Mouse (Mus musculus) midbrain, embryonic 13.5 days (tissue): Measurements from ENCODE around the gene Hist1h3e. TPM values are rescaled to one million over a fixed set of nuclear protein-coding genes. Genes with fewer than 3 reads are reported as not detected.
A peak's percentile ranks its signal among the peaks of the same experiment; 100 is the strongest.
"Not testable (repeated sequence)": the region's sequence is repeated elsewhere in the genome, so short reads cannot be mapped to it uniquely, and the experiment has no call there.

Experiments
- ATAC-seq: fragments of 200-750 bp; cut with Nextera tagmentation; 2 replicates; pipeline ENCODE4 v1.8.0; 2017; ENCODE audit warnings: mild to moderate bottlenecking, moderate TSS enrichment, moderate library complexity
- H3K27ac ChIP-seq: fragments of 300-500 bp; sonication (generic); 2 replicates; pipeline ENCODE4 v1.5.1; 2015; ENCODE audit warnings: inconsistent platforms, mild to moderate bottlenecking, moderate library complexity
- H3K27me3 ChIP-seq: fragments of 300-500 bp; sonication (generic); 2 replicates; pipeline ENCODE4 v1.6.1; 2015; ENCODE audit warnings: mild to moderate bottlenecking, inconsistent platforms
- H3K36me3 ChIP-seq: fragments of 300-500 bp; sonication (generic); 2 replicates; pipeline ENCODE4 v1.6.1; 2015; ENCODE audit warnings: mild to moderate bottlenecking, inconsistent platforms
- H3K4me1 ChIP-seq: fragments of 300-500 bp; sonication (generic); replicated peaks from 2 replicates; pipeline ENCODE4 v1.6.1; 2015; ENCODE audit warnings: inconsistent platforms
- H3K4me2 ChIP-seq: fragments of 300-500 bp; sonication (generic); replicated peaks from 2 replicates; pipeline ENCODE4 v1.6.1; 2015; ENCODE audit warnings: moderate library complexity, mild to moderate bottlenecking, inconsistent platforms
- H3K4me3 ChIP-seq: fragments of 300-500 bp; sonication (generic); replicated peaks from 2 replicates; pipeline ENCODE4 v1.5.1; 2015; ENCODE audit warnings: mild to moderate bottlenecking, inconsistent platforms
- H3K9ac ChIP-seq: fragments of 300-500 bp; sonication (generic); replicated peaks from 2 replicates; pipeline ENCODE4 v1.6.1; 2015; ENCODE audit warnings: mild to moderate bottlenecking, inconsistent platforms
- H3K9me3 ChIP-seq: fragments of 300-500 bp; sonication (generic); 2 replicates; pipeline ENCODE4 v1.6.1; 2016; ENCODE audit warnings: mild to moderate bottlenecking, inconsistent platforms
- WGBS: fragments of 180-500 bp; shearing (Covaris S2); methylation state at CpG from one replicate; pipeline ENCODE4 v1.1.7; 2015; 5-methylcytosine and 5-hydroxymethylcytosine counted together
- polyA plus RNA-seq: library from polyadenylated mRNA; unstranded; fragments of >200 nt; fragmentation: Nextera tagmentation; extraction: Ambion mirVana; gene quantifications from 2 replicates; pipeline ENCODE4 v1.2.1, GENCODE M21; 2015

The Hist1h3e gene
- polyA plus RNA-seq, 1 experiment from 2014 or later, result 3.1 TPM

DNA sequence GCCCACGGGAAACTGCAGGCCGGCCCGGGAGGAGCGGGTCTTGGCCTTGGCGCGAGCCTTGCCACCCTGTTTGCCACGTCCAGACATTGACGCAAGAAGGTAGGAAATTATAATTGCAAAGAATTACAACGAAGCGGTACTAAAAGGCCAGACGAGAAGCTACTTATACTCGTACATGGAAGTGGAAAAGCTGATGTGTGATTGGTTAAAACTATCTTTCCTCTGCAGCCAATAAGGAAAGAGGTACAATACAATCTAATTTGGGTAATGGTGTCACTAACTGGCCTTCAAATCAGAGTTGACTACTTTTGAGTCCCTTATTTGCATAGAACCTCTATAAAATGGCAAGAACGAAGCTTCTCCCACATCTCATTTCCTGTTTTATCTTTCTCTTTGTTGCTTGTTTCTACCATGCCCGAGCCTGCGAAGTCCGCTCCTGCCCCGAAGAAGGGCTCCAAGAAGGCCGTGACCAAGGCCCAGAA lies 8.9 kb upstream of the Hist1h3e start, which contains the start of the genes Hist1h2ae and Hist1h2bg:
Hist1h2ae (minus strand) TSS at position 199 of the 482 bp plus-strand sequence.
Hist1h2bg (plus strand) TSS at position 375 of the 482 bp plus-strand sequence.
- H3K36me3 ChIP-seq, result no peaks in the 10 kb centered on the region
- H3K9ac ChIP-seq, result peak within 1 kb of the TSS; percentile 76
- peak within 1 kb of the TSS; percentile 75 for H3K4me2 ChIP-seq
- H3K27me3 ChIP-seq, result no peaks in the 10 kb centered on the region
- no peaks in the 10 kb centered on the region for H3K9me3 ChIP-seq
- peak within 1 kb of the TSS; percentile 51 for H3K4me3 ChIP-seq
- ATAC-seq, result peak; percentile 93
- under 1% methylated on average over 18 of the region's 18 CpGs for WGBS
- H3K27ac ChIP-seq, result peak within 1 kb of the TSS; percentile 96
- peaks cover 31% of the 10 kb centered on the region for H3K4me1 ChIP-seq

DNA sequence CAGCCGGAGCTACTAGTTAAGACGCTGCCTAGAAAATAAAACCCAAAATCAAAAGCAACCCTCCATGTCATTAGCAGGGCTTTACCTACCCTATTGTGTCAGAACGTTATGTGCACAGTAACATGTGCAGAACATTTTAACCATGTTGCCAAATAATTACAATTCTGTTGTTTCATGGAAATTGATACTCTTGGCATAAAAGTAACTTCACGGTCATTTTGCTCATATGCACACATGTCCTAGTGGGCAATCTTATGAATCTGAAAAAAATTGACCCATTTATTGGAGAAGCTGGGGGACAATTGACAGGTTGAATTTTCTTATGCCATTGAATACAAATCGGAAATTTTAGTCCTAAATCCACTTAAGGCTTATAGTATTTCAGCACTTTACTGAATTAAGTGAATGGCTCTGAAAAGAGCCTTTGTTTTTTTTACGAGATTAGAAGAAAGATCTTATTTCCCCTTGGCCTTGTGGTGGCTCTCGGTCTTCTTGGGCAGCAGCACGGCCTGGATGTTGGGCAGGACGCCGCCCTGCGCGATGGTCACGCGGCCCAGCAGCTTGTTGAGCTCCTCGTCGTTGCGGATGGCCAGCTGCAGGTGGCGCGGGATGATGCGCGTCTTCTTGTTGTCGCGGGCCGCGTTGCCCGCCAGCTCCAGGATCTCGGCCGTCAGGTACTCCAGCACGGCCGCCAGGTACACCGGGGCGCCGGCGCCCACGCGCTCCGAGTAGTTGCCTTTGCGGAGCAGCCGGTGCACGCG lies 8.3 kb upstream of the Hist1h3e start:
- not testable (repeated sequence) for H3K9me3 ChIP-seq, H3K27me3 ChIP-seq, ATAC-seq, H3K36me3 ChIP-seq
- Histone ChIP-seq H3K27ac (peak overlapping the region; percentile 96), H3K4me2 (peak overlapping the region; percentile 75), H3K9ac (peak overlapping the region; percentile 61), H3K4me1 (peaks cover 30% of the 10 kb centered on the region), H3K4me3 (peak overlapping the region; percentile 51)
- under 1% methylated on average over 26 of the region's 41 CpGs for WGBS

DNA sequence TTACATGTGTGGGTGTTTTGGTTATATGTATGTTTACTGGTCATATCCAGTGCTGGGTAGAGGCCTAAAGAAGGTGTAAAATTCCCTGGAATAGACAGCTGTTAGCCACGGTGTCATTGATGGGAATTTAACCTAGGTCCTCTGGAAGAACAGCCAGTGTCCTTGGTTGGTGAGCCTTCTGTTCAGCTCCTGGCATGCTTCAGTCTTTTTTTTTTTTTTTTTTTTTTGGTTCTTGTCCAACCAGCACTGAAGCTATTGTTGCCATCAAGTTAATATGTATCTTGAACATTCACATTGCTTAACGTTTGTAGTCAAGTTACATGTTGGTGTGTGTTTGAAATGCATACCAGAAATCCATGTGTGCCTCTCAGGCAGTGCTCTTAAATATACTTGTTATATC lies 2.3 kb upstream of the Hist1h3e start:
- no peaks in the 10 kb centered on the region for H3K36me3 ChIP-seq
- H3K4me3 ChIP-seq, result no peak overlapping the region
- H3K9me3 ChIP-seq, result no peaks in the 10 kb centered on the region
- H3K4me1 ChIP-seq, result peaks cover 8% of the 10 kb centered on the region
- H3K27me3 ChIP-seq, result no peaks in the 10 kb centered on the region
- no peak overlapping the region for H3K9ac ChIP-seq
- 89% methylated on average over 2 of the region's 2 CpGs for WGBS
- H3K4me2 ChIP-seq, result no peak overlapping the region
- ATAC-seq, result no peak
- peak overlapping the region; percentile 98; the same call in 1 of the 2 replicates for H3K27ac ChIP-seq

DNA sequence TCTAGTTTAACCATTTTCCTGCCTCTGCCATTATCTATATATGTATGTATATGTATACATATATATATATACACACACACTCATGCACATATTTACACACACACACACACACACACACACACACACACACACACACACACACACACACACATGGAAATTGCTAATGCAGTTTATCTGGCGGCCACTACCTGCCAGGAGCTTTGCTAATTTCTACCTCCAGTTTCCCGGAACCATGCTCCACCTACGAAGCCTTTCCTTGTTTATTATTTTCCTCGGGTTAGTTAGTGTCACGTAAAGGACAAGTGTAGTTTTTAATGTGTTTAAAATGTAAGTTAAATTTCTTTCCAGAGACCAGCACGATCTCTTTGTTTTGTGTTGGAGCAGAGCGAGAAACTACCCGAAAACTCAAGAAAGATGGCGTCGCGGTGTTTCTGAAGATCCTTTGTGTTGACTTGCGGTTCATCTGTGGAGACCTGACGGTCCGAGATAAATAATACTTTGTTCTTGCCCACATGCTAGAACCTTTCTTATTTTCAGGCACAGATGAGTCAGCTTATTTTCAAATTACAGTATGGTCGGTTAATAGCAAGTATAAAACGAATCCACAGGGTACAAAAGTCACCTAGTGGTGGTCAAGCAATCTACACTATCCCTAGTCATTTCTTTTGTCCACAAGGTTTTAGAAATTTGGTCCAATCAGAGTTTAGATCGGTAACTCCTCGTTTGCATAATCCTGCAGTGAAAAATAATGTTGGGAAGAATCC lies 712 bp upstream of the Hist1h3e start:
- Histone ChIP-seq H3K36me3 (no peaks in the 10 kb centered on the region), H3K9ac (peak overlapping the region; percentile 65), H3K4me2 (peak overlapping the region; percentile 67), H3K4me3 (peak overlapping the region; percentile 47), H3K9me3 (no peaks in the 10 kb centered on the region), H3K4me1 (peaks cover 7% of the 10 kb centered on the region), H3K27me3 (no peaks in the 10 kb centered on the region), H3K27ac (peak overlapping the region; percentile 98)
- peak; percentile 59 for ATAC-seq
- WGBS, result 3% methylated on average over 18 of the region's 18 CpGs

DNA sequence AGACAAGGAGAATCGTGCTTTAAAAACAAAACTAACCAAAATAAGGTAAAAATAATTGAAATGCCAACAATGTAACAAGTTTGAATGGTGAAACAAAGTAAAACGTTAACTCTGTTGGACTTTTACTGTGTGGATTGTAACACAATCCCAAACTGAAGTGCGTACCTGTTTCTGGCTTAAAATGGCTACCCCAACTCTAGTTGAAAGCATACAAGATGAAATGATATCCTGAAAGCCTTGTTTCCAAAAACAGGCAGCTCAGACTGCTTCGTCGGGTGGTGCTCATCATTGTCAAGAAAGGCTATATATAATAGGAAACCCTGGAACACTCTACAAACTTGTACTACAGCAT lies 662 bp downstream of the Hist1h3e start:
- Histone ChIP-seq H3K27ac (peak overlapping the region; percentile 98), H3K4me1 (peaks cover 11% of the 10 kb centered on the region), H3K9ac (peak overlapping the region; percentile 74; the same call in 1 of the 2 replicates), H3K4me3 (peak overlapping the region; percentile 47), H3K4me2 (peak overlapping the region; percentile 67)
- H3K9me3 ChIP-seq, H3K36me3 ChIP-seq, H3K27me3 ChIP-seq, ATAC-seq: not testable (repeated sequence)
- 0% methylated on average over 2 of the region's 5 CpGs for WGBS

DNA sequence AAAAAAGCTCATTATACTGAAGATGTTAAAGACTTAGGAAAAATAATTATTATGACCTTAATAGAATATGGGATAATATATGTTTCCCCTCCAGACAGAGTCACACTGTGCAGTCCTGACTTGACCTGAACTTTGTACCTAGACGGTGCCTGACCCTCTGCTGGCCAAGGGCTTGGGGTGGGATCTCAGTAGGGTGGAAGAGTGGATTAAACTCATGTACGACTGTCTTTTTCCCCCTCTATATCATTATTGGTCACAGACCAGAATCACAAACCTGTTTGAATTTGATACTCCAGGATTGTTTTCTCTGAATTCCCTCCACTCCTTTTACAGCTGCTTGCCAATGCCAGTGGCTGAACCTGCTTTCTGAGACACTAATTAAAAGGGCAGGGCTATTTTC lies 1.5 kb downstream of the Hist1h3e start:
- not testable (repeated sequence) for H3K36me3 ChIP-seq, ATAC-seq, H3K9ac ChIP-seq, H3K27me3 ChIP-seq, H3K9me3 ChIP-seq, H3K4me3 ChIP-seq, H3K27ac ChIP-seq
- Histone ChIP-seq H3K4me1 (peaks cover 14% of the 10 kb centered on the region), H3K4me2 (peak overlapping the region; percentile 22)
- 15% methylated on average over 2 of the region's 2 CpGs for WGBS

DNA sequence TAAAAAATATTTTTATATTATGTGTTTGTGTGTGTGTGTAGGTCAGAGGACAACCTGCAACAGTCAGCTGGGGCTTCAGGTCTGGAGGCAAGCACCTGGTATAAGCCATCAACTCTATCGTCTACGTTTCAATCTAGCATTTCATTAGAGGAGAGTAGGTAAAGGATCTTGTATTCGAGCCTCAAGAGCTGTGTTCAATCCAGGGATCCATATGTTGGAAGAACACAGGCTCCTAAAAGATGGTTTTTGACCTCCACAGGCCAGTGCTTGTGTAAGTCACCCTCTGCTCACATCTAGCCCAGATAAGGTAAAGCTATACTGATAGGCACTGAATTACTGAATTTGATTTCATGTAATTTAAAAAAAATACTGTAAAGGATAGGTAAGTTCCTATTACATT lies 5.3 kb downstream of the Hist1h3e start:
- Histone ChIP-seq H3K9ac (no peak overlapping the region), H3K36me3 (no peaks in the 10 kb centered on the region), H3K27me3 (no peaks in the 10 kb centered on the region), H3K4me2 (0 out of 2 replicates have a peak overlapping the region, but pooled peaks have one; percentile 20), H3K9me3 (no peaks in the 10 kb centered on the region), H3K4me3 (no peak overlapping the region), H3K4me1 (peaks cover 29% of the 10 kb centered on the region), H3K27ac (no peak overlapping the region; the same call in 1 of the 2 replicates)
- no peak for ATAC-seq
- WGBS, result 77% methylated on average over 3 of the region's 3 CpGs

DNA sequence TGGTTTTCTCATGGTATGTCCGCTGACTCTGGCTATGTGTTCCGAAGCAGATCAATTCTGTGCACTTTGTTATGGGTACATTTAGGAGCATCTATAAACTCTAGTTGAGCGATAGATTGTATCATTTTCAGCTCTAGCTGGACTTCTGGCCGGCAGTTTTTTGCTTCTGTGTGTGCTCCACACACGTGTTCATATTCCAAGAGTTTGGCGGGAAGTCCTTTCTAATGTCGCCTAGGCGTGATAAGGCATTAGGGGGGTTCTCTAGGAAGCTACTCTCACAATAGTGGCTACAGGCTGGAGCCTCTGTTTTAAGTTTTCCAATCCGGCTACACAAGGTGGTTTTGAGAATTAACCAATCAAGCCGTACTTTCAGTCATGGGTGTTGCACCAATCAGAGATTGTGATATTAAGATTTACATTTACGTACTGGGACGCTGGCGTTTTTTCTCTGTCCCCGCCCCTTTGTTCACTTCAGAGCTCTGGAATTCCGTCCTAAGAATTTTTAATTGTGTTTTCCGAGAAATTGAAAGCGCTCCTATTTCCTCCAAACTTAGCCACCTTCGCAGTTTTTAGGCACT lies 6.2 kb downstream of the Hist1h3e start:
- peaks cover 35% of the 10 kb centered on the region for H3K4me1 ChIP-seq
- ATAC-seq, result peak; percentile 84
- WGBS, result under 1% methylated on average over 18 of the region's 18 CpGs

DNA sequence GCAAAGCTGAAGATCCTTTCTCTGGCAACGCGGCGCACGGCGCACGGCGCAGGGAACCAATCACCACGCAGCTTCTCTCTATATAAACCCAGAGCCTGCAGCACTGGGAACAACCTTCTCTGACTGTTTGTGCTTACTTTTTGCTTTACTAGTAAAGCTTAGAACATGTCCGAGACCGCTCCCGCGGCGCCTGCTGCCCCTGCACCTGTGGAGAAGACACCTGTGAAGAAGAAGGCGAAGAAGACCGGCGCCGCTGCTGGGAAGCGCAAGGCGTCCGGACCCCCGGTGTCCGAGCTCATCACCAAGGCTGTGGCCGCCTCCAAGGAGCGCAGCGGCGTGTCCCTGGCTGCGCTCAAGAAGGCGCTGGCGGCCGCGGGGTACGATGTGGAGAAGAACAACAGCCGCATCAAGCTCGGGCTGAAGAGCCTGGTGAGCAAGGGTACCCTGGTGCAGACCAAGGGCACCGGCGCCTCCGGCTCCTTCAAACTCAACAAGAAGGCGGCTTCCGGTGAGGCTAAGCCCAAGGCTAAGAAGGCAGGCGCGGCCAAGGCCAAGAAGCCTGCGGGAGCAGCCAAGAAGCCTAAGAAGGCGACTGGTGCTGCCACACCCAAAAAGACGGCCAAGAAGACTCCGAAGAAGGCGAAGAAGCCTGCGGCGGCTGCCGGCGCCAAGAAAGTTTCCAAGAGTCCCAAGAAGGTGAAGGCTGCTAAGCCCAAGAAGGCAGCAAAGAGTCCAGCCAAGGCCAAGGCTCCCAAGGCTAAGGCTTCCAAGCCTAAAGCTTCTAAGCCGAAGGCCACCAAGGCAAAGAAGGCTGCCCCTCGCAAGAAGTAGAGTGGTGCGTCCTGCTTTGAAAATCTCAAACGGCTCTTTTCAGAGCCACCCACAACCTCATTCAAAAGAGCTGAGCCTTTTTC lies 7.0 kb downstream of the Hist1h3e start:
- Histone ChIP-seq H3K36me3 (no peaks in the 10 kb centered on the region), H3K4me3 (peak overlapping the region; percentile 55), H3K9me3 (no peaks in the 10 kb centered on the region), H3K9ac (peak overlapping the region; percentile 78), H3K4me1 (peaks cover 36% of the 10 kb centered on the region), H3K27ac (peak overlapping the region; percentile 91), H3K4me2 (peak overlapping the region; percentile 100), H3K27me3 (no peaks in the 10 kb centered on the region)
- WGBS, result under 1% methylated on average over 53 of the region's 54 CpGs
- peak; percentile 77 for ATAC-seq

More for the DNA sequence above, 6.2 kb downstream of the Hist1h3e start:
- Histone ChIP-seq H3K4me2 (peak overlapping the region; percentile 100), H3K27me3 (no peaks in the 10 kb centered on the region), H3K4me3 (peak overlapping the region; percentile 55), H3K9me3 (no peaks in the 10 kb centered on the region), H3K36me3 (no peaks in the 10 kb centered on the region), H3K27ac (peak overlapping the region; percentile 91), H3K9ac (peak overlapping the region; percentile 78)

DNA sequence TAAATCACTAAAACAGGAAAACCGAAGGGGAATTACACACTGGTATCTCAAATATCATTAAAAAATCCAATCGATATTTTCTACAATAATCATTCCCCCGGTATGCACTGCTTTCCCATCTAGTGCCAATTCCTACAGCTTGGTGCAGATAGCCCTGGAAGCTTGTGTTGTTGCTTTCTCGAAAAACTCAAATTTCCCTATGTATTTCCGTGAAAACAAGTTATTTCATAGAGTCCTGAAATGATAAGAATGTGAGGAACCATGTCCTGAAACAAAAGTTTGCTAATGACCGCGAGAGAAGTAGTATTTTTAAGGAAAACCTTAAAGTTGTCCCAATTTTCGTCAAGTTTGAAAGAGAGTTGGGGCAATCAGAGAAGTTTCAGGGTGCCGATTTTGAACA lies 7.8 kb downstream of the Hist1h3e start:
- H3K27me3 ChIP-seq, result no peaks in the 10 kb centered on the region
- 25% methylated on average over 9 of the region's 9 CpGs for WGBS
- peaks cover 36% of the 10 kb centered on the region for H3K4me1 ChIP-seq
- peak overlapping the region; percentile 91 for H3K27ac ChIP-seq
- peak overlapping the region; percentile 55 for H3K4me3 ChIP-seq
- H3K4me2 ChIP-seq, result peak overlapping the region; percentile 100
- no peak for ATAC-seq
- peak overlapping the region; percentile 78 for H3K9ac ChIP-seq
- H3K9me3 ChIP-seq, result no peaks in the 10 kb centered on the region
- no peaks in the 10 kb centered on the region for H3K36me3 ChIP-seq

DNA sequence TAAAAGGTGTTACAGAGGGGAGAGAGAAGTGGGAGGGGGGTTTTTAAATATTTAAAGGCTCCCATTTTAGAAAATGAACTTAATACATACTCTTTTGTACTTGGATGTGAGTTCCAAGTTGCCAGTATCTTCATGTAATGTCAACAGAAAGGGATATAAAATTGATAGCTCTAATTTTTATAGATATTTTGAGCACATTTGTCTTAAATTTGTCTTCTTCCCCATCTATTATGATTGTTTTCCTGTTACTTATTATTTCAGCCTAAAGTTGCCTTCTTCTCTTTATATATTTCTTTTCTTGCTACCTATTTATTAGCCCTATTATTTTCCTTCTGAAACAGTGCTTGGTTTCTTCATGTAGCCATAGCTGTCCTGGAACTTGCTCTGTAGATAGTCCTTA lies 9.2 kb downstream of the Hist1h3e start, which contains the start of gene Hist1h1d:
Hist1h1d (plus strand) TSS at position 301 of the 400 bp plus-strand sequence.
- Histone ChIP-seq H3K27ac (peak within 1 kb of the TSS; percentile 91), H3K9me3 (no peaks in the 10 kb centered on the region), H3K4me1 (peaks cover 36% of the 10 kb centered on the region), H3K4me2 (0 out of 2 replicates have a peak within 1 kb of the TSS, but pooled peaks have one; percentile 65), H3K9ac (no peak within 1 kb of the TSS), H3K36me3 (no peaks in the 10 kb centered on the region), H3K27me3 (no peaks in the 10 kb centered on the region), H3K4me3 (no peak within 1 kb of the TSS)
- ATAC-seq, result no peak
